Mouse (Mus musculus): ENCODE results near the gene Prelp.

DNA sequence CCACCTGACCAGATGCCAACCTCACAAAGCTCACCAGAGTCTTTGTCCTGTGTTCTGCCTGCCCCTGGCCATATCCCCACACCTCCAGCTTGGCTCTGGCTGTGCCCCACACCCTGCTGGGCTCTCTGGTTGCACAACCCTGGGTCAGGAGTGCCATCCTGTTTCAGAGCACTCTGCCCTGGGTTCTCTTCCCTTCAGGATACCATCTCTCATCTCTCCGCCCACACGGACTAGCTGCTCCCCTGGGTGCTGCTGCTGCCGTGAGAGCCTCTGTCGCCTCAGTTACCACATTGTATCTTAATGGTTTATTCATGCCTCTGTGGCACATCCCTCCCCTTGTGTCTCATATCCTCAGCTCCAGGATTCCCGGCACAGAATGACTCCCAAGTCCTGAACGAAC lies 34.8 kb downstream of the Prelp start:
- TF ChIP-seq CTCF (conservative IDR thresholded peaks at IDR 0.05; ENCODE audit: low read length) = no peak
- TF ChIP-seq POU5F1 (IDR thresholded peaks at IDR 0.05; ENCODE audit: borderline replicate concordance, low read length) = no peak
- TF ChIP-seq NANOG (IDR thresholded peaks at IDR 0.05; ENCODE audit: borderline replicate concordance, low read length) = no peak
